Mouse (Mus musculus) lung, embryonic 14.5 days (tissue): ENCODE data around the gene Leap2. TPM values are rescaled to one million over a fixed set of nuclear protein-coding genes. Genes with fewer than 3 reads are reported as not detected.

ENCODE experiments used
- ATAC-seq: fragments of 200-750 bp; cut with Nextera tagmentation; 2 replicates; pipeline ENCODE4 v1.8.0; 2017; ENCODE audit warnings: mild to moderate bottlenecking, moderate TSS enrichment, moderate library complexity; ENCODE audit not compliant: insufficient read depth
- DNase-seq: peaks from one replicate; pipeline ENCODE4 v3.0.0-alpha.2; 2015
- H3K27ac ChIP-seq: fragments of 300-500 bp; sonication (generic); 2 replicates; pipeline ENCODE4 v1.5.1; 2014; ENCODE audit warnings: low read depth, mild to moderate bottlenecking, moderate library complexity
- H3K27me3 ChIP-seq: fragments of 300-500 bp; sonication (generic); 2 replicates; pipeline ENCODE4 v1.6.1; 2014; ENCODE audit warnings: low read length, control low read depth; ENCODE audit not compliant: insufficient read depth
- H3K36me3 ChIP-seq: fragments of 300-500 bp; sonication (generic); 2 replicates; pipeline ENCODE4 v1.6.1; 2014; ENCODE audit warnings: control low read depth; ENCODE audit not compliant: insufficient read depth
- H3K4me1 ChIP-seq: fragments of 300-500 bp; sonication (generic); 2 replicates; pipeline ENCODE4 v1.6.1; 2014; ENCODE audit warnings: antibody characterized with exemption, control low read depth; ENCODE audit not compliant: insufficient read depth
- H3K4me2 ChIP-seq: fragments of 300-500 bp; sonication (generic); 2 replicates; pipeline ENCODE4 v1.6.1; 2014; ENCODE audit warnings: mild to moderate bottlenecking
- H3K4me3 ChIP-seq: fragments of 300-500 bp; sonication (generic); 2 replicates; pipeline ENCODE4 v1.5.1; 2014; ENCODE audit warnings: low read depth, low read length
- H3K9ac ChIP-seq: fragments of 300-500 bp; sonication (generic); 2 replicates; pipeline ENCODE4 v1.6.1; 2014
- H3K9me3 ChIP-seq: fragments of 300-500 bp; sonication (generic); 2 replicates; pipeline ENCODE4 v1.6.1; 2016; ENCODE audit warnings: low read depth, low read length, control low read depth
- CTCF ChIP-seq: IDR thresholded peaks from 2 replicates; pipeline ENCODE4 v1.5.1; 2016; ENCODE audit warnings: antibody characterized with exemption, low read depth
- WGBS: fragments of 180-500 bp; shearing (Covaris S2); extraction: QIAGEN DNeasy Blood & Tissue Kit; methylation state at CpG from one replicate; pipeline ENCODE4 v1.1.7; 2014; 5-methylcytosine and 5-hydroxymethylcytosine counted together
- microRNA-seq: library from miRNA; unstranded; fragments of <30 nt; microRNA quantifications from one replicate; pipeline ENCODE4, GENCODE M21; 2016; ENCODE audit warnings: borderline number of aligned reads
- polyA plus RNA-seq: library from polyadenylated mRNA; unstranded; fragments of >200 nt; fragmentation: Nextera tagmentation; extraction: Ambion mirVana; gene quantifications from 2 replicates; pipeline ENCODE4 v1.2.1, GENCODE M21; 2014

Gene Leap2
- polyA plus RNA-seq, 1 experiment from 2014 or later: not detected

DNA sequence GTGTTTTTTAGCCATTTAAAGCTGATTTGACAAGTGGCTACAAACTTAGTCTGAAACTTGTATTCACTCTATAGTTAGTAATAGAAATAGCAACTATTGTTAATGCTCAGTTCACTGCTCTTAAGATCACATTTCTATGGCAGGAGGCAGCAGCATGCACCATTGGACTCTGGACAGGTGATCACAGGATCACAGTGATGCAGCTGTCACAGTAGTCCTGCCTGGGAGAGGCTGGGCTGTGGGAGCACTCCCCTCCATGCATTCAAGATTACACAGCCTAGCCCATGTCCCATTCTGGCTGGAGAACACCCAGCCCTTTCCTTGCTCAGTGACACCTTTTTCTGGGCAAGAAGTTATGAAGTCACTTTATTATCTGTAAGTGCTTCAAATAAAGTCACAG lies 4.9 kb downstream of the Leap2 start:
- ATAC-seq (no peak), DNase-seq (no peak)
- H3K27me3 ChIP-seq: no peaks in the 10 kb centered on the region
- H3K4me1 ChIP-seq: no peaks in the 10 kb centered on the region
- no peak for TF ChIP-seq CTCF
- peaks cover 66% of the 10 kb centered on the region for H3K36me3 ChIP-seq
- no peak overlapping the region for H3K4me2 ChIP-seq
- H3K27ac ChIP-seq: no peak overlapping the region
- no peak overlapping the region for H3K9ac ChIP-seq
- H3K9me3 ChIP-seq: no peaks in the 10 kb centered on the region
- no peak overlapping the region for H3K4me3 ChIP-seq

DNA sequence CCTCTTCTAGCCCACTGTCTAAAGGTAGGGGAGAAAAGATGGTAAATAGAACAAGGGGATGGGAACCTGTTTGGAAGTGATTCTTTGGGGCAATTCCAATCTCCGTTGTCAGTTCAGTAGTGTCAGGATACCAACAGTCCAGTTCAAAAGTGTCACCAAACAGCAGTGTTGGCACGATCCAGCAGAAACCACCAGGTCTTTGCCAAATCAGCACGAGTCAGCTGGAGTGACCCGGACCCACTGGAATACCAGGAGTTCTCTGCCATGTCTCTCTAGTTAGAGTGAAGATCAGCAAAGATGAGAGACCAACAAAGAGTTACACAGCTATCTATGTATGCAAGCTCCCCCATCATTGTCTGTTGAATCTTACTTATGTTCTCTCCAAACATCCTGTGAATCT lies 9.1 kb downstream of the Leap2 start:
- TF ChIP-seq CTCF: no peak
- H3K4me1 ChIP-seq: no peaks in the 10 kb centered on the region

DNA sequence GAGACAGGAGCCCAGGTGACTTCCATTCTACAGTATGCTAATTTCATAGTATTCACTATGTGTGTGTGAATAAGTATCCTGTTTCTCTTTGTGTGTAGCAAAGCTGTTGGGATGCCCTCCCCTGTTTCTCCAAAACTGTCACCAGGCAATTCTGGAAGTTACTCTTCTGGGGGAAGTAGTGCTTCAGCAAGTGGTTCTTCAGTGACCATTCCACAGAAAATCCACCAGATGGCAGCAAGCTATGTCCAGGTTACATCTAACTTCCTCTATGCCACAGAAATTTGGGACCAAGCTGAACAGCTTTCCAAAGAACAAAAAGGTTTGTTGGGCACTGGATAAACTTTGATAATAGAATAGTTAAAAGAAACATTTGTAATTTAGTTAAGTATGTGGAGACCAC lies 11.2 kb downstream of the Leap2 start:
- H3K27me3 ChIP-seq: no peaks in the 10 kb centered on the region
- no peak overlapping the region for H3K4me2 ChIP-seq
- ATAC-seq: no peak
- no peaks in the 10 kb centered on the region for H3K9me3 ChIP-seq
- H3K36me3 ChIP-seq: peaks cover 90% of the 10 kb centered on the region
- no peak overlapping the region for H3K4me3 ChIP-seq
- no peak overlapping the region for H3K27ac ChIP-seq
- no peaks in the 10 kb centered on the region for H3K4me1 ChIP-seq
- DNase-seq: peak; percentile 71
- TF ChIP-seq CTCF: peak; percentile 61
- H3K9ac ChIP-seq: no peak overlapping the region

More for the DNA sequence above, 9.1 kb downstream of the Leap2 start:
- no peak overlapping the region for H3K27ac ChIP-seq
- WGBS: 95% methylated on average over 4 of the region's 4 CpGs
- no peak overlapping the region for H3K4me2 ChIP-seq
- DNase-seq (no peak), ATAC-seq (no peak)
- peaks cover 92% of the 10 kb centered on the region for H3K36me3 ChIP-seq
- H3K9ac ChIP-seq: no peak overlapping the region
- no peaks in the 10 kb centered on the region for H3K9me3 ChIP-seq
- H3K4me3 ChIP-seq: no peak overlapping the region
- no peaks in the 10 kb centered on the region for H3K27me3 ChIP-seq

DNA sequence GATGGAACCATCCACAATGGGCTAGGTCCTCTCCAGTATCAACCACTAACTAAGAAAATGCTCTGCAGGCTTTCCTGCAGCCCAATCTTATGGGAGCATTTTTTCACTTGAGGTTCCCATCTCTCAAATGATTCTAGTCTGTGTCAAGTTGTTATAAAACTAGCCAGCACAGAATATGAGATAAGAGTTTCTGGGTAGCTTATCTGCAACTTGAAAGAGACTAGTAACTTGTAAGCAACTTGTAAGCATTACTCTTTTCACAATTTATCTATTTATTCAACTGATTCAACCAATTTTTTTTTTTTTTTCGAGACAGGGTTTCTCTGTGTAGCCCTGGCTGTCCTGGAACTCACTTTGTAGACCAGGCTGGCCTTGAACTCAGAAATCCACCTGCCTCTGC lies 19.3 kb downstream of the Leap2 start:
- no peak for TF ChIP-seq CTCF
- Histone ChIP-seq H3K27ac (no peak overlapping the region), H3K9ac (no peak overlapping the region), H3K27me3 (no peaks in the 10 kb centered on the region), H3K4me1 (no peaks in the 10 kb centered on the region), H3K4me2 (no peak overlapping the region), H3K36me3 (peaks cover 81% of the 10 kb centered on the region), H3K4me3 (no peak overlapping the region), H3K9me3 (no peaks in the 10 kb centered on the region)
- 92% methylated on average over 1 of the region's 1 CpGs for WGBS
- no peak for DNase-seq
- no peak for ATAC-seq

DNA sequence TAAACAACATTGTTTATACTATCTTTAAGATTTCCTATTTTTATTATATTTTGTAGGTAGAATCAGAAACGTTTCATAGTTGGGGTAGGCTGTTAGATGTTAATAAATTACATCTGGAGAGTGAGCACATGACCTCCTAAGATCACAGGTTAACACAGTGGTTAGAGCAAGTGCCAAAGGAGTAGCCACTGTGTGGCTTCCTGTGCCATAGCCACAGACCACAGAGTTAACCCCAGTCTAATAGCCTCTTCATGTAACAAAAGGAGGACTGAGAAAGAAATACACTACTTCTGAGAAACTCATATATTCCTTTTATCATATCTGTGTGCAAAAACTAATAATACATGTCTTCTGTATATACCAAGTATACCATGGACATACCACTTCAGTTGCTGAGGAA lies 29.1 kb downstream of the Leap2 start:
- H3K27me3 ChIP-seq: no peaks in the 10 kb centered on the region
- H3K9ac ChIP-seq: no peak overlapping the region
- peaks cover 72% of the 10 kb centered on the region for H3K36me3 ChIP-seq
- 78% methylated on average over 1 of the region's 1 CpGs for WGBS
- no peak for TF ChIP-seq CTCF
- H3K4me1 ChIP-seq: no peaks in the 10 kb centered on the region
- no peak overlapping the region for H3K27ac ChIP-seq
- DNase-seq (no peak), ATAC-seq (no peak)
- H3K4me3 ChIP-seq: no peak overlapping the region
- H3K4me2 ChIP-seq: no peak overlapping the region
- H3K9me3 ChIP-seq: no peaks in the 10 kb centered on the region

DNA sequence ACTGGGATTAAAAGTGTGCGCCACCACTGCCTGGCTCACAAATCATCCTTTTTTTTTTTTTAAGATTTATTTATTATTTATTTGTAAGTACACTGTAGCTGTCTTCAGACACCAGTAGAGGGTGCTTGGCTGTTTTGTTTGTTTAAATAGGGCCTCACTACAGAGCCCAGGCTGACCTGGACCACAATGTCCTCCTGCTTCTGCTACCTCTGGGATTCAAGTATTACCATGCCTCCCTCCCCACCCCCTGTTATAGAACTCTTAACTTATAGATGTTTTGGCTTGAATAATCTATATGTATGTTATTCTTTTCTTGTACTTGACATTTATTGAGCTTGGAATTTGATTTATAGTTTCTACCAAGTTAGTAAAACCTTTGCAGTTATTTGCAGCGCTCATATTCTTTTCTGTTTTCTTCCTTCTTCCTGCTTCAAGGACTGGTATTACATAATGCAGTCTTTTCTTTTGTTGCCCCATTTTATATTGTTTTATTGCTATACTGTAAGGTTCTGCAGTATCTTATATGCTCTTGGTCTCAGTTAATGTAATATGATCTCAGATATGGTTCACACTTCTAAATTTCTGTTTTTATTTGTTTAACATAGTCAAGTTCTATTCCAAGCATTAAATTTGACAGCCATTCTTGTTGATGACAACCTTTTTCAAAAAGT lies 39.1 kb downstream of the Leap2 start:
- Histone ChIP-seq H3K9ac (no peak overlapping the region), H3K4me1 (no peaks in the 10 kb centered on the region), H3K36me3 (peaks cover 47% of the 10 kb centered on the region), H3K4me3 (no peak overlapping the region), H3K27ac (no peak overlapping the region), H3K4me2 (no peak overlapping the region), H3K27me3 (no peaks in the 10 kb centered on the region), H3K9me3 (no peaks in the 10 kb centered on the region)
- no peak for TF ChIP-seq CTCF
- 92% methylated on average over 2 of the region's 2 CpGs for WGBS
- no peak for DNase-seq
- no peak for ATAC-seq

DNA sequence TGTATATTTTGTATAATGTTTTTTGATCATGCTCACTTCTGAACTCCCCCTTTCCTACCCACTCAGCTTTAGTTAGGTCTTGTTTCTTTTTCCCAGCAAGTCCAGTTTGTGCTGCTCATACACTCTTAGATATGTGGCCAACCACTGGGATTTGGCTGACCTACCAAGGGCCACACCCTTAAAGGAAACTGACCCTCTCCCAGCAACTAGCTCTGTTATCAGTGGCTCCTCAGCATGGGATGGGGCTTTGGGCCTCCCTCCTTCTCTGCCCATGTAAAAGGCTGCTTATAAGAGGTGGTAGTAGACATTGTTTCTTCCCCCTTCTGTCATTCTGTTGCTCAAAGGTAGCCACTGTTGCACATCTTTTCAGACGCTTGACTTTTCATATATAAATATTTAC lies 44.1 kb downstream of the Leap2 start:
- WGBS: 67% methylated on average over 1 of the region's 1 CpGs
- TF ChIP-seq CTCF: no peak
- Histone ChIP-seq H3K27me3 (no peaks in the 10 kb centered on the region), H3K9me3 (no peaks in the 10 kb centered on the region), H3K4me1 (no peaks in the 10 kb centered on the region), H3K9ac (no peak overlapping the region), H3K27ac (no peak overlapping the region), H3K4me3 (no peak overlapping the region), H3K4me2 (no peak overlapping the region), H3K36me3 (peaks cover 51% of the 10 kb centered on the region)
- DNase-seq: no peak
- no peak for ATAC-seq

Small RNAs within 50 kb of the gene (microRNA-seq; reads per million reads assigned to microRNA genes)
- not detected for gene Mir6920

Other genes with a start within 250 kb of the Leap2 start
- gene Hspa4, start 122.7 kb downstream of the Leap2 start, polyA plus RNA-seq: 105 and 109 TPM in 2 replicates
- gene Zcchc10, start 98.5 kb downstream of the Leap2 start, polyA plus RNA-seq: 24.0 and 27.7 TPM in 2 replicates
- 56.5 and 62.9 TPM in 2 replicates for gene Aff4, start 72.3 kb downstream of the Leap2 start, polyA plus RNA-seq
- 518 and 521 TPM in 2 replicates for gene Uqcrq, start 7.7 kb upstream of the Leap2 start, polyA plus RNA-seq
- gene Gdf9, start 7.9 kb upstream of the Leap2 start, polyA plus RNA-seq: 1.7 and 2.0 TPM in 2 replicates
- gene Gm10447, start 33.9 kb upstream of the Leap2 start, polyA plus RNA-seq: not detected in 2 replicates
- 1.9 and 2.4 TPM in 2 replicates for gene Shroom1, start 34.0 kb upstream of the Leap2 start, polyA plus RNA-seq
- not detected in 2 replicates for gene Gm9837, start 47.3 kb upstream of the Leap2 start, polyA plus RNA-seq
- gene Gm9945, start 57.0 kb upstream of the Leap2 start, polyA plus RNA-seq: not detected in 2 replicates
- 0.17 and 0.18 TPM in 2 replicates for gene Sowaha, start 57.1 kb upstream of the Leap2 start, polyA plus RNA-seq
- gene Sept8, start 96.1 kb upstream of the Leap2 start, polyA plus RNA-seq: 25.3 and 25.6 TPM in 2 replicates
- 67.9 and 69.7 TPM in 2 replicates for gene Kif3a, start 144.2 kb upstream of the Leap2 start, polyA plus RNA-seq
- gene Il4, start 195.5 kb upstream of the Leap2 start, polyA plus RNA-seq: 1.1 and 2.1 TPM in 2 replicates
- gene Il13, start 211.5 kb upstream of the Leap2 start, polyA plus RNA-seq: not detected in 2 replicates